ENCODE assay signal across 10 mouse cellular contexts in genomic region chr6:31077216-31077615, GRCm38 (mm10).
DNase-seq lines count a peak whose midpoint lies in the region; ATAC-seq and TF ChIP-seq lines count a peak whose summit lies in the region.
"Had no signal": no experiment of that assay in that cellular context is flagged by ENCODE, and none has a peak within 500 bp of the region (broad histone marks: within the 10 kb centered on the region; RNA-seq: fewer than 3 reads in every experiment).

No protein-coding gene starts in this region.

- peaks cover 12% of the 10 kb centered on the region; the same call in 1 of the 2 replicates for H3K4me1 ChIP-seq in lung, embryonic 14.5 days (ENCODE audit: insufficient read depth)
- peaks cover 49% of the 10 kb centered on the region for H3K4me1 ChIP-seq in embryonic facial prominence, embryonic 13.5 days
- H3K4me1 ChIP-seq in limb, embryonic 12.5 days (replicated peaks): peaks cover 55% of the 10 kb centered on the region
- H3K4me1 ChIP-seq in forebrain, embryonic 16.5 days (replicated peaks; ENCODE audit: control insufficient read depth, insufficient read depth, low read length): peaks cover 16% of the 10 kb centered on the region

- TF ChIP-seq CTCF in lung, embryonic 14.5 days (IDR thresholded peaks at IDR 0.05; ENCODE audit: low read depth): no peak

- no peak for DNase-seq in frontal cortex, postnatal 25 days (ENCODE audit: low spot score in 2 of 2)
- no peak for DNase-seq in lung, embryonic 14.5 days
- DNase-seq in lung, postnatal 25 days (ENCODE audit: low spot score): no peak
- no peak for DNase-seq in thymus, postnatal 14 days
- DNase-seq: liver, embryonic 13.5 days had no signal

- peak; percentile 24 for ATAC-seq in frontal cortex, adult (ENCODE audit: low TSS enrichment)
- ATAC-seq in lung, embryonic 14.5 days (ENCODE audit: insufficient read depth): no peak
- no peak for ATAC-seq in embryonic facial prominence, embryonic 13.5 days (ENCODE audit: insufficient number of reproducible peaks, insufficient read depth, low FRiP score, low TSS enrichment, low read depth)
- no peak for ATAC-seq in limb, embryonic 12.5 days (ENCODE audit: insufficient number of reproducible peaks, insufficient read depth, low FRiP score, low TSS enrichment, low read depth)
- ATAC-seq in forebrain, embryonic 16.5 days: no peak
- ATAC-seq: hindbrain, embryonic 16.5 days had no signal

- no peak overlapping the region for H3K4me3 ChIP-seq in lung, embryonic 14.5 days (ENCODE audit: low read depth, low read length)
- H3K4me3 ChIP-seq in embryonic facial prominence, embryonic 13.5 days: no peak overlapping the region
- H3K4me3 ChIP-seq in limb, embryonic 12.5 days (replicated peaks): no peak overlapping the region
- no peak overlapping the region for H3K4me3 ChIP-seq in forebrain, embryonic 16.5 days (replicated peaks; ENCODE audit: low read length)
- H3K4me3 ChIP-seq: liver, embryonic 13.5 days had no signal

- H3K9ac ChIP-seq in lung, embryonic 14.5 days: no peak overlapping the region
- H3K9ac ChIP-seq in embryonic facial prominence, embryonic 13.5 days: no peak overlapping the region
- H3K9ac ChIP-seq in limb, embryonic 12.5 days (replicated peaks): no peak overlapping the region
- H3K9ac ChIP-seq in forebrain, embryonic 16.5 days (replicated peaks; ENCODE audit: low read depth, low read length): no peak overlapping the region
- H3K9ac ChIP-seq: liver, embryonic 13.5 days had no signal

- no peaks in the 10 kb centered on the region for H3K36me3 ChIP-seq in lung, embryonic 14.5 days (ENCODE audit: insufficient read depth)
- no peaks in the 10 kb centered on the region for H3K36me3 ChIP-seq in embryonic facial prominence, embryonic 13.5 days
- H3K36me3 ChIP-seq in limb, embryonic 12.5 days: no peaks in the 10 kb centered on the region
- no peaks in the 10 kb centered on the region for H3K36me3 ChIP-seq in forebrain, embryonic 16.5 days (ENCODE audit: control insufficient read depth, insufficient read depth)

- 63% methylated on average over 9 of the region's 9 CpGs for WGBS in lung, embryonic 14.5 days
- 70% methylated on average over 9 of the region's 9 CpGs for WGBS in embryonic facial prominence, embryonic 13.5 days
- 62% methylated on average over 9 of the region's 9 CpGs for WGBS in limb, embryonic 12.5 days
- WGBS in forebrain, embryonic 16.5 days: 77% methylated on average over 9 of the region's 9 CpGs

- no peaks in the 10 kb centered on the region for H3K9me3 ChIP-seq in lung, embryonic 14.5 days (ENCODE audit: low read depth, low read length)
- H3K9me3 ChIP-seq in embryonic facial prominence, embryonic 13.5 days: no peaks in the 10 kb centered on the region
- H3K9me3 ChIP-seq in limb, embryonic 12.5 days: no peaks in the 10 kb centered on the region
- H3K9me3 ChIP-seq in forebrain, embryonic 16.5 days (ENCODE audit: control insufficient read depth, low read length): no peaks in the 10 kb centered on the region
- H3K9me3 ChIP-seq: liver, embryonic 13.5 days had no signal

- H3K27me3 ChIP-seq in lung, embryonic 14.5 days (ENCODE audit: insufficient read depth, low read length): no peaks in the 10 kb centered on the region
- H3K27me3 ChIP-seq in embryonic facial prominence, embryonic 13.5 days: no peaks in the 10 kb centered on the region
- H3K27me3 ChIP-seq in limb, embryonic 12.5 days: no peaks in the 10 kb centered on the region
- H3K27me3 ChIP-seq in forebrain, embryonic 16.5 days (replicated peaks; ENCODE audit: control insufficient read depth, insufficient read depth, low read length): no peaks in the 10 kb centered on the region
- H3K27me3 ChIP-seq: liver, embryonic 13.5 days had no signal

- peak overlapping the region; percentile 13; the same call in 1 of the 2 replicates for H3K27ac ChIP-seq in lung, embryonic 14.5 days (ENCODE audit: low read depth)
- H3K27ac ChIP-seq in embryonic facial prominence, embryonic 13.5 days: peak overlapping the region; percentile 62
- H3K27ac ChIP-seq in limb, embryonic 12.5 days: peak overlapping the region; percentile 25; the same call in 1 of the 2 replicates
- no peak overlapping the region for H3K27ac ChIP-seq in forebrain, embryonic 16.5 days (ENCODE audit: low read length)
- H3K27ac ChIP-seq: liver, embryonic 13.5 days had no signal

- no peak overlapping the region for H3K4me2 ChIP-seq in lung, embryonic 14.5 days
- H3K4me2 ChIP-seq in embryonic facial prominence, embryonic 13.5 days: no peak overlapping the region
- H3K4me2 ChIP-seq in limb, embryonic 12.5 days: no peak overlapping the region
- H3K4me2 ChIP-seq in forebrain, embryonic 16.5 days (ENCODE audit: low read length): no peak overlapping the region
- H3K4me2 ChIP-seq: liver, embryonic 13.5 days had no signal
